Mouse (Mus musculus) mature B cell (primary cell): ENCODE measurements around the gene Rnf150.

Experiments used
- in situ Hi-C: fragments of 300-500 bp; cut with MboI; formaldehyde crosslinking; loops from 2 replicates; pipeline ENCODE4 v1.14.3; 2019

The Rnf150 gene

DNA sequence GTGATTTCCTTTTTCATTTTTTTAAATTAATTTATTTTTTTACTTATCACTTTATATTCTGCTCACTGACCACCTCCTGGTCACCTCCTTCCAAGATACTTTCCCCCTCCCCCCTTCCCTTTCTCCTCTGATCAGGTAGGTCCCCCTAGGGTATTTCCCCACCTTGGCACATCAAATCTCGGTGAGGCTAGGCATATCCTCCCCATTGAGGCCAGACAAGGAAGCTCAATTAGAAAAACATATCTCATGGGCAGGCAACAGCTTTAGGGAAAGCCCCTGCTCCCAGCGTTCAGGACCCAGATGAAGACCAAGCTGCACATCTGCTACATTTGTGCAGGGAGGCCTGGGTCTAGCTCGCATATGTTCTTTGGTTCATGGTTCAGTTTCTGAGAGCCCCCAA lies 211.1 kb downstream of the Rnf150 start:
- in situ Hi-C loops: no loop called here

DNA sequence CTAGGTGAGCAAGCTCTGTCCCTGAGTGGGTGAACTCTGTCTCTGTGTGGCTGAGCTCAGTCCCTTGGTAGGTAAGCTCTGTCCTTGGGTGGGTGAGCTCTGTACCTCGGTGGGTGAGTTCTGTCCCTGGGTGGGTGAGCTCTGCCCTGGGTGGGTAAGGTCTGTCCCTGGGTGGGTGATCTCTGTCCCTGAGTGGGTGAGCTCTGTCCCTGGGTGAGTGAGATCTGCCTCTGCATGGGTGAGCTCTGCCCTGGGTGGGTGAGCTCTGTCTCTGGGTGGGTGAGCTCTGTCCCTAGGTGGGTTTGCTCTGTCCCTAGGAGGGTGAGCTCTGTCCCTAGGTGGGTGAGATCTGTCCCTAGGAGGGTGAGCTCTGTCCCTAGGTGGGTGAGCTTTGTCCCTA lies 213.5 kb downstream of the Rnf150 start:
- in situ Hi-C loops: loop anchor here (25.0 kb wide), 1 partner anchor 714 kb away; no protein-coding TSS in a partner anchor

DNA sequence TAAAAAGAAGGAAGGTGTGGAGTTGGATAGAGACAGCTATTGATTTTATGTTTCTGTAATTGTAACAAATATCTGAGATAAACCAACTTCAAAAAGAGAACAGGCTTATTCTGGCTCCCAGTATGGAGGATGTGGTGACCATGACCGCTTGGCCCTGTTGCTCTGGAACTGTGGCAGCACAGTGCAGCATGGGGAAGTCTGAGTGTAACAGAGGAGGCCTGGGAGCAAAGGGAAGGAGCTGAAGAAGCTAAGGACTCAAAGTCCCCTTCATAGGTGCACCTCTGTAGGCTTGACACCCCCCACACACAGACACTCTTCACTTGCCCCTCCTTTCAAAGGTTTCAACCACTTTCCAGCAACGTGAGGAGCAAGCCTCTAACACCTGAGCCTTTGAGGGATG lies 214.2 kb downstream of the Rnf150 start:
- in situ Hi-C loops: loop anchor here (25.0 kb wide), 1 partner anchor 715 kb away; no protein-coding TSS in a partner anchor

DNA sequence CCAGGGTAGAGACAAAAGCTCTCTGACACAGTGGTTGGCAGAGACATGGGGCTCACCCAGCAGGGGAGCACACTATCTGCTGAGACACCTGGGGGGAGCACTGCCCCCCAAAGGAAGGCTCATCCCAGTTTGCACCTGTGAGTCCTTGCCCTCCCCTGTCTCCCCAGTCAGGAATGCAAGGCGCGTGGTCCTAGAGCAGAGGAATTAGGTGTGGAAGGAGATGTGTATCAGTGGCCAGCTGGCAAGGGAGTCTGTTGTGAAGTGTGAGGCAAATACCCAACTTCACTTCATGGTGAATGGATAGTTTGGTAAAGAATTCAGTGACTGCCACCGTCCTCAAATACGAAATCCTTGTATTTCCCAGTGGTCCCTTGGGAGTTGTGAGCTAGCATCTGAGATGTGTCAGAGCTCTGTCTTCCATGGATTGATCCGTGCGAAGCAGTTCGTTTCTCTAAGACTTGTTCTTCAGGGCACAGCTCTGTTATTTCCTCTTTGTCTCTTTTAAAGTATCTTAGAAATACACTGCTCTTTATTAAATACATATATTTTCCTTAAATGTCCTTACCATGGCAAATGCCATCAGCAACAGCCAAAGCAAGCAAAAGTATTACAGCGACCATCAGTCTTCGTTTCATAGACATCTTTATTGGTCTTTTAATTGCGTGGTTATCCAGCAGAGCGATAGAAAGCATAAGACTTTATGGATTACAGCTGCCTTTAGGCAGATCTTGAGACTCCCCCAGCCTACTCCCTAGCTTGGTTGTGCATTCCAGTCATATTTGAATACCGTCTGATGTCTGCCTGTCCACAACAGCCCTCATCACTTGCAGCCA lies 215.8 kb downstream of the Rnf150 start:
- in situ Hi-C loops: loop anchor here (25.0 kb wide), 1 partner anchor 717 kb away; no protein-coding TSS in a partner anchor

DNA sequence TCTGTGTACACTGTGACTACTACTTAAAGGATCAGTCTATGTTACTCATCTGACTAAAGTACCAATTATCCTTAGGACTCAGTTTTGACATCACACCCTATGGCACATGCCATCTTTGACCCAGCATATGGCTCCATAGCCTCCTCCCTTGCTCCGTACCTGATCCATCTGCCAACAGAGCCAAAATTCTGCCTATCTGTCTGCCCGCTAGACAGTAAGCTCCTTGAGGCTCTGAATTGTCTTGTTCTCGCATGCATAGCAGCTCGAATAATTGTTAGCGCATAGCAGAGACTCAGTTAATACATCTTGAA lies 216.3 kb downstream of the Rnf150 start:
- in situ Hi-C loops: loop anchor here (25.0 kb wide), 1 partner anchor 717 kb away; no protein-coding TSS in a partner anchor

DNA sequence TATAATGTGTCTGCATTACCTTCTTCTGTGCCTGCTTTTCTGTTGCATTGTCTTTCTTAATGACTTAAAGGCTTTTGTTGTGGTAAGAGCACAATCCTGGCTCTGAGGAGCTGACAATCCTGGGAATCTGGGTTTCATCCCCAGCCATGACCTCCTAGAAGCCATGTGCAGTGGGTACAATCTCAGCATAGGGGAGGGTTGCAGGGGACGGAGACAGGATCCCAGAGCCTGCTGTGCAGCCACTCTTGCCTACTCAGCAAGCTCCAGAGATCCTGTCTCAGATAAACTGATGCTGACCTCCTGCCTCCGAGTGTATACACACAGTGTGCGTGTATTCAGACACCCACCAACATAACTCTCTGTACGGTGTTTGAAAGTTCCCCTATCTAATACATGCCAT lies 218.1 kb downstream of the Rnf150 start:
- in situ Hi-C loops: loop anchor here (10.0 to 25.0 kb wide), 2 partner anchors 216 to 719 kb away; partner anchors contain the start of gene Rnf150

DNA sequence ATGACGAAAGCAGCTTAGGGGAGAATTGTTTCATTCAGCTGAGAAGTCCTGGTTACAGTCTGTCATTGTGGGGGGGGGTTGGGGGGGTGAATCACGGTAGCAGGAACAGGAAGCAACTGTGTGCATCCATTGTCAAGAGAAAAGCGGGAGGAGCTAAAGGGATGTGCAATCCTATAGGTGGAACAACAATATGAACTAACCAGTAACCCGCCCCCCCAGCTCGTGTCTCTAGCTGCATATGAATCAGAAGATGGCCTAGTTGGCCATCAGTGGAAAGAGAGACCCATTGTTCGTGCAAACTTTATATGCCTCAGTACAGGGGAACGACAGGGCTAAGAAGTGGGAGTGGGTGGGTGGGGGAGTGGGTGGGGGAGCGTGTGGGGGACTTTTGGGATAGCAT lies 218.7 kb downstream of the Rnf150 start:
- in situ Hi-C loops: loop anchor here (10.0 to 25.0 kb wide), 2 partner anchors 217 to 720 kb away; partner anchors contain the start of gene Rnf150

DNA sequence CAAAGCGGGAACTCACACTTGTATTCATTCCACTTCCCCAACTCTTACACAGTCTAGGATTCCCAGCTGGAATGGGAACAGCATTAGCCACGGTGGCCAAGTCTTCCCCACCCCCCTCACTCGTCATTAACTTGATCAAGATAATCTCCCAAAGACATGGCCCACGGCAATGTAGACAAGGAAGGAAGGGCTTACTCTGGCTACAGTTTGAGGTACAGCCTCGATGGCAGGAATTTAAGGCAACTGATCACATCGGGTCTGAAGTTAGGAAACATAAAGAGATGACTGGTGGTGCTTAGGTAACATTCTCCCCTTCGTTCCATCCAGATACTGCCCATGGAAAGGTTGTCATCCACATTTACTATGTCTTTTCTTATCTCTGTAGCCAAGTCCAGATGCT lies 219.1 kb downstream of the Rnf150 start:
- in situ Hi-C loops: loop anchor here (10.0 to 25.0 kb wide), 2 partner anchors 217 to 720 kb away; partner anchors contain the start of gene Rnf150

DNA sequence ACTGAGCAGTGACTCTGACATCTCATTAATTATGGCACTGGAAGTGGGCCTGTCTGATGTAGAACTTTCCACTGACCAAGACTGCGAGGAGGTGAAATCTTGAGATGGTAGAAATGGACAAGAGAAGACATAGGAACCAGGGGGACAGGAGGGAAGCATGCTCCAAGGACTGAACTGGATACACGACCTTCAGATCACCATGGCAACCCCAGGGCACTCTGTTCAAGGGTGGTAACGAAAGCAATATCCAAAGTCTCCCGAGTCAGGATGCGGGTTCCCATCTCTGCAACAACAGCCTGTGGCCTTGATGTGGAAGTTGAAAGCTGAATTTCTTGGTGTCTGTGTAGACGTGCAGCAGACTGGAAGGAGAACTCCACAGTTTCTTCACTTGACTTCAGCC lies 220.3 kb downstream of the Rnf150 start:
- in situ Hi-C loops: loop anchor here (10.0 to 25.0 kb wide), 2 partner anchors 219 to 721 kb away; partner anchors contain the start of gene Rnf150

DNA sequence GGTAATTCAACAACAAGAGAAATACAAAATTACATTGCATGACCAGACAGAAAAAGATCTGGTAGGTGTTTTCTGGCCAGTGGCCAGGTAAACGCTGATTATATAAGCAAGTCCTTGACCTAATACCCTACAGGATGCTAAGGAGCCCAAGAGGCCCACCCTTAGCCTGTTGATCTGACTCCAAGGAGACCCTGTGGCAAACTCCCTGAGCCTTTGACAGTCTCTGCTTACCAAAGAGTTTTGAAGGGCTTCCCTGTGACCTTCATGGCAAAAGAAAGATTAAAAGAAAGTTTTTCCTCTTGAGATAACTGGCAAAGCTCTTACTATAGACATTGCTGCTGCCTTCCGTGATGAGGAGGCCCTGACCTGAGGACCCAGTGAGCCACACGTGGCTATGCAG lies 222.4 kb downstream of the Rnf150 start:
- in situ Hi-C loops: loop anchor here (10.0 to 25.0 kb wide), 2 partner anchors 221 to 723 kb away; partner anchors contain the start of gene Rnf150

DNA sequence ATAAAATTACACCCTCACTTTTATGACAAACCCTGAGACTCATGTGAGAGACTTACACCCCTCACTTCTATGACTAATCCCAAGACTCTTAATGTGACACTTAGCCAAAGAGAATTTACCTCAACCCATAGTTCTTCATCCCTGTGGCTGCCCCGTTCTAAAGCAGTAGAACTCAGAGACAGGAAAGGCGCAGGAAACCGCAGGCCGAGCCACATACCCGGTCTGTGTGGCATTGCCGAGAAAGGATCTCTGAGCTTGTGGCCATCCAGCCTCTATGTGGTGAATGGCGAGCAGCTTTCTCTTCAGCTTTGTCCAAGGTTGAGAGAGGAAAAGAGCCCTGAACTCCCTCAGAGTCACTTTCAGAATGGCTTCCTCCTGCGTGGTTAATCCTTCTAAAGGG lies 223.5 kb downstream of the Rnf150 start:
- in situ Hi-C loops: loop anchor here (10.0 to 25.0 kb wide), 2 partner anchors 222 to 724 kb away; partner anchors contain the start of gene Rnf150

DNA sequence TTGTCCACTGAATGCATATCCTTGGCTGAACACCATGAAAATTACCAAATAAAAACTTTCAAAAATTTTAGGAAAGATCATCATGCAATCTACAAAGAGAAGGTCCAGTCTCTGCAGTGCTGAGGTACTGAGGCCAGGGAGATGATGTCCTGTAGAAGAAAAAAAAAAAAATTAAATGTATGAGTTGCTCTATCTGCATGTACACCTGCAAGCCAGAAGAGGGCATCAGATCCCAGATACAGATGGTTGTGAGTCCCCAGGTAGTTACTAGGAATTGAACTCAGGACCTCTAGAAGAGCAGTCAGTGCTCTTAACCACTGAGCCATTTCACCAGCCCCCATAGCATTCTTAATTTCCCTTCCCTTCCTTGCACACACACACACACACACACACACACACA lies 224.4 kb downstream of the Rnf150 start:
- in situ Hi-C loops: loop anchor here (10.0 to 25.0 kb wide), 2 partner anchors 223 to 725 kb away; partner anchors contain the start of gene Rnf150

DNA sequence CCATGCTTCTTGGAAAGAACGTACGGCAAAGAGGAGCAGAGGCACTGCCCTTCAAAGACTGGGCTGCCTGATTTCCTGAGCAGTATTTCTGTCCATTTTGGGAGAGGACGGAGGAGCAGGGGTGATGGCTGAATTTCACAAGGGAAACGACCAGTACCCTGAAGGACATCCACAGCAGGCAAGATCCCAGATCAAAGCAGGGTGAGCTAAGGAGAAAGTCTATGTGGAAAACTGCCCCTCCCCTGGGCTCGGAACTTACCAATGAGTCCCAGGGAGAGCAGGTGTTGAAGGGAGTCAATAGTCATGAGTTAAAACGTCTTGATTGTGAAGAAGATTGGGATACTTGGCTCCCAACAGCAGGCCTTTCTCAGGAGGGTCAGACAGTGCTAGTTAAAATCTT lies 225.0 kb downstream of the Rnf150 start:
- in situ Hi-C loops: loop anchor here (10.0 to 25.0 kb wide), 2 partner anchors 223 to 726 kb away; partner anchors contain the start of gene Rnf150

DNA sequence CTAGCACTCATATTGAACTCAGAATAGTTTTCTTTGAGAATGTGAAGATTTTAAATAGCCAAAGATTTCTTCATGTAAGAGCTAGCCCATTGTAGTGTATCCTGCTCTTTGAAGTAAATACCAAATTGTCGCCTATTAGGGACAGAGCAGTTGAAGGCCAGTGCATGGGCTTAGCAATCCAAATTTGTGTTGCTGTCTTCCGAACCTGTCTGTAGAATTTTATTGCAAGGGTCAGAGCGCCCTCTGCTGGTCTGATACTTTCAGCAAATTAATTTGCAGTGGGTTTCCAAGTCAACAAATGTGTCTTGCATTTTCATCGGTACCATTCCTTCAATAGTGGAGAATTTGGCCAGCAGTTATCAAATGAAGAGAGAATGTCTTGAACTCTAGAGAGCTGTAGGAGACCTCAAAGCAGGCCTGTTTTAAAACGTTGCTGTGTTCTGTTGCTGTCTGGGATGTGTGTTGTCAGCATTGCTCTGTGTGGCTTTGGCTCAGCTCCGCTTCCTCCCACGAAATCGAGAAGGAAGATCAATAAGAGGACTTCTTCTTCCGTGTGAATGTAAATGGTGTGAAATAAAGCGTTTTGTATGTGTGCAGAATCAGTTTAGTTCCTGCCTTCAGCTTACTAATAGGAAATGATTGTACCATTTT lies 226.3 kb downstream of the Rnf150 start:
- in situ Hi-C loops: loop anchor here (10.0 to 25.0 kb wide), 2 partner anchors 225 to 727 kb away; partner anchors contain the start of gene Rnf150

DNA sequence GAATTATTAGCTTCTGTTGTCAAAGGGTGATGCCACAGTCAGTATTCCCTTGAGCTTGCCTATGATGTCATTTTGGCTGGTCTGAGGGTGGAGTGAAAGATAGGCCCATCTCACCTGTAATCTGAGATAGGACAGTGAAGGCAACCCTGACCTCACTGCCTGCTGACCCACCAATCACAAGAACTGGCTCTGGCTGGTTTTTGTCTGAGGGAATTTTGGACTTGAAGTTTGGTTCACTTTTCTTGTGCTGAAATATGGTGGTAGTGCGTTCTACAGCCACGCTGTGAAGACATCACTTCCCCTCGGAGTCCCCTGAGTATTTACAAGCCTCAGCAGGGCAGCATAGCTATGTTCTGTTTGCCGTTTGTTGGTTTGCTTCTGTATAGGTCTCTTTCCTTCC lies 227.3 kb downstream of the Rnf150 start:
- in situ Hi-C loops: loop anchor here (25.0 kb wide), 1 partner anchor 728 kb away; no protein-coding TSS in a partner anchor

DNA sequence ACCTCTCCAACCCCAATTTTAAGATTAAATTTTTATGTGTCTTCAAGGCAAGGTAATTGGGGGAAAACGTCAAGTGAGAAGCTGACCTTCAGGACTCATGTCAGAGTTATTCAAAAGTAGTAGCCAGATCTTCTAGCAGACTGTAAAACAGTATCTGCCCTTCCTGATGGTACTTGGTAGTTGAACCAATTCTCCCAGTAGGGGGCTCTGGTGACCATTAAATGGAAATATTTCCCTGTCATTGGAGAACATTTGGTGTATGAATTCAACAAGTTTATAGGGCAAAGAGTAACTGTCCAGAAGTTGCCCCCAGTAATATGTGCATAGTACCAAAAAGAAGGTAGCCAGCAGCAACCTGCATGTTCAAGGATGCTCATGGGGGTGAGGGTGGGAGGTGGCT lies 236.9 kb downstream of the Rnf150 start:
- in situ Hi-C loops: loop anchor here (10.0 kb wide), 2 partner anchors 65 to 235 kb away; partner anchors contain the start of genes Elmod2, Gm10645 and Tbc1d9

DNA sequence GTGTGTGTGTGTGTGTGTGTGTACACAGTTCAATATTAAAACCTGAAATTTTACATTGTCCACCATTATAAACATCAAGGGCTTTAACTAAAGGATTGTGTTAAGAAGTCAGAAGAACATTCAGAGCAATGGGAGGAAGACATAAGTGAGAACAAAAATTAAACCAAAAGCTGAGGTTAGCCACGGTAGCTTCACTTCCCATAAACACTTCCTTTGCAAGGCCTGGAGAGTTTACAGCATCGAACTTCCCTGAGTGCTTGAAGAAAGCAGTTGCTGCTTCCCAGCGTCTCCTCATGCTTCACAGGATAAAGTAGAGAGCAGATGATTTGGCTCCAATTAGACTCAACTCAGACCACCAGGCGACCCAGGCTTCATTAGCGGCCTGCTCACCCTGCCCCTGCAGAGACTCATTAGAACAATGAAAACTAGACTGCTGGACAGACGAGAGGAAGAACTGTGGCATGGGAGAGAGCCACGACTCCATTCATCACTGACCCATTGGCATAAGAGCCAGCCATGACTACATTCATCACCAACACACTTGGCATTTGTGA lies 239.9 kb downstream of the Rnf150 start:
- in situ Hi-C loops: loop anchor here (10.0 kb wide), 2 partner anchors 62 to 232 kb away; partner anchors contain the start of genes Elmod2, Gm10645 and Tbc1d9

DNA sequence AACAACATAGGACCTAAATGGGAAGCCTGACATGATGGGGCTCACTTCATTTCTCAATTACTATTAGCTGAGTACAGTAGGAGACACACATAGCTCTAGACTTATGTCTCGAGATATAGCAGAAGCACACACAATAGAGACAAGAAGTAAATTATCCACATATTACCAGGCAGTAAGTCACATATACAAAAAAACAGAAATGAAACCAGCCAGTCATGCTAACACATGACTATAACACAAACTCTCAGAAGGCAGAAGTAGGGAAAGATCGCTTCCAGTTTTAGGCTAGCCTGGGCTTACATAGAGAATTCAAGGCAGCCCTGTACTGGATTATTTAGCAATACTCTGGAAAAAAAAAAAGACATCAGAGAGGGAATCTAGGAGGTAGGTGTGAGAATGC lies 240.8 kb downstream of the Rnf150 start:
- in situ Hi-C loops: loop anchor here (10.0 kb wide), 2 partner anchors 61 to 231 kb away; partner anchors contain the start of genes Elmod2, Gm10645 and Tbc1d9

DNA sequence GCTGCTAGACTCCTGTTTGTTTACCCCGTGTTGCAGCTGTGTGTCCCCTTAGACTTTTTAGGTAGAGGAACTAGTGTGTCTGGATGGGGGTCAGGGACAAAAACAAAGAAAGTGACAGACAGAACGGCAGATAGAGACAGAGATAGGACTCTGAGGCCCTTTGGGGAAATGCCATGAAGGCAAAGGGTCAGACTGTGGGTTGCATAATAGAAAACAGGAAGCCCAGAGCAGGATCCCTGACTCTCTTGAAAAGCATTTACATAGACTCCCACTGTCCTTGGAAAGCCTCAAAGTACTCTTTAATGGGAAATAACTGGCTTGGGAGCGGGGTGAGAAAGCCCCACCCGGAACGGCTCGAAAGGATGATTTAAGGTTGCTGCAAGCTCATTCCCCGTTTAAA lies 246.6 kb downstream of the Rnf150 start:
- in situ Hi-C loops: loop anchor here (10.0 kb wide), 2 partner anchors 55 to 225 kb away; partner anchors contain the start of genes Elmod2, Gm10645 and Tbc1d9

DNA sequence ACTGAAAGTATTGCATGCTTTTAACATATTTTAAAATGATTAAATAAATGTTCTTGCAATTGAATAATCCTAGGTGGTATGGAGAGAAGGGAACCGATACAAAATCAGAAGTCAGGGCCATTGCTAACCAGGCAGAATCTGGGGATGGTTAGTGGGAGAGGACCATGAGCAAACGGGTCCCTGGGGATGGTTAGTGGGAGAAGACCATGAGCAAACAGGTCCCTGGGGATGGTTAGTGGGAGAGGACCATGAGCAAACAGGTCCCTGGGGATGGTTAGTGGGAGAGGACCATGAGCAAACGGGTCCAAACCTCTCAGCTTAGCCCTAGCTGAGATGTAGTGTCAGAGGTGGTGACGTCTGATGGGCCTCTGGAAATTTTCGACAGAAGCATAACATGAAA lies 247.0 kb downstream of the Rnf150 start:
- in situ Hi-C loops: no loop called here

DNA sequence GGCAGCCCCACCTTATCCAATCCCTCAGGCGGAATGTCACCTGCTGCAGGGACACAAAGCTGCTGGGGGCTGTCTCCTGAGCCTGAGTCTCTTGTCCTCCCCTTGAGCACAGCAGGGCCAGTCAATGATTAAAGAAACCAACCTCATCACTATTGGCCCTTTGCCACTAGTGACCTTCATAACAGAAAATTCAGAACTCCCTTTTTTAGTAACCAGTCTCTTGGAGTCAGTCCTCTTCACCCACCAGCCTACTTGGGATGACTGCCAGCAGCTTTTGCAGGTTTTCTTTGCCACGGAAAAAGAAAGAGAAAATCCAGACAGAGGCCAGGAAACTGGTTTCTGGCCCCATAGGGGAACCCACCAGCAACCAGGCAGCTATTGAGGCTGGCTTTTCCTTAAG lies 271.9 kb downstream of the Rnf150 start:
- in situ Hi-C loops: no loop called here

DNA sequence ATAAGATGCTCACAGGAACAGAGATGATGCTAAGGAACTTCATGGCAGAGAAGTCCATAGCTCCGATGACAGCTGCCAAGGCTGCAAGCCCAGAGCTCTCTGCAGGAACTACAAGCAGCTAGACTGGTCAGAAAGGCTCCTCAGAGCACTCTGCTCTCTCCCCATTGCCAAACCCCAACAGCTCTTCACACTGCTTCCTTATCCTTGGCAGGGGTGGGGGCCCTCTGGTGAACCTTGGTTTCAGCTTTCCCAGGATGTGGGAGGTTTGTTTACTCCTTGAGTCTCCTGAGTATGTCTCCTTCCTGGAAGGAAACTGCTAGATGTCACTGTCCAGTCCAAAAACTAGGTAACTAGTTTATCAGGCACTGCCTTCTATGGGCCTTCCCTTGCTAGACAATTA lies 276.9 kb downstream of the Rnf150 start:
- in situ Hi-C loops: no loop called here
